Mouse (Mus musculus) heart, embryonic 16.5 days (tissue): Measurements from ENCODE around the gene Dgki. TPM values are rescaled to one million over a fixed set of nuclear protein-coding genes. Genes with fewer than 3 reads are reported as not detected.

Source experiments
- ATAC-seq: fragments of 200-750 bp; cut with Nextera tagmentation; replicated peaks from 2 replicates; pipeline ENCODE4 v1.8.0; 2017; ENCODE audit warnings: moderate number of reproducible peaks; ENCODE audit not compliant: insufficient read depth, low FRiP score; ENCODE audit errors: extremely low read depth
- H3K27ac ChIP-seq: fragments of 300-500 bp; sonication (generic); 2 replicates; pipeline ENCODE4 v1.5.1; 2014; ENCODE audit warnings: mild to moderate bottlenecking, low read length, control low read depth, moderate library complexity
- H3K27me3 ChIP-seq: fragments of 300-500 bp; sonication (generic); 2 replicates; pipeline ENCODE4 v1.6.1; 2014; ENCODE audit warnings: low read length, mixed read lengths; ENCODE audit not compliant: control insufficient read depth, insufficient read depth
- H3K36me3 ChIP-seq: fragments of 300-500 bp; sonication (generic); 2 replicates; pipeline ENCODE4 v1.6.1; 2014; ENCODE audit not compliant: control insufficient read depth, insufficient read depth
- H3K4me1 ChIP-seq: fragments of 300-500 bp; sonication (generic); 2 replicates; pipeline ENCODE4 v1.6.1; 2014; ENCODE audit warnings: low read length, mixed read lengths; ENCODE audit not compliant: control insufficient read depth, insufficient read depth
- H3K4me2 ChIP-seq: fragments of 300-500 bp; sonication (generic); 2 replicates; pipeline ENCODE4 v1.6.1; 2014; ENCODE audit warnings: low read depth, mild to moderate bottlenecking, control low read depth, low read length
- H3K4me3 ChIP-seq: fragments of 300-500 bp; sonication (generic); 2 replicates; pipeline ENCODE4 v1.5.1; 2014; ENCODE audit warnings: mild to moderate bottlenecking, control low read depth, low read length
- H3K9ac ChIP-seq: fragments of 300-500 bp; sonication (generic); 2 replicates; pipeline ENCODE4 v1.6.1; 2014; ENCODE audit warnings: low read length, control low read depth
- H3K9me3 ChIP-seq: fragments of 300-500 bp; sonication (generic); replicated peaks from 2 replicates; pipeline ENCODE4 v1.6.1; 2016; ENCODE audit warnings: low read length; ENCODE audit not compliant: control insufficient read depth
- WGBS: fragments of 180-500 bp; shearing (Covaris S2); extraction: QIAGEN DNeasy Blood & Tissue Kit; methylation state at CpG from one replicate; pipeline ENCODE4 v1.1.7; 2014; 5-methylcytosine and 5-hydroxymethylcytosine counted together
- polyA plus RNA-seq: library from polyadenylated mRNA; unstranded; fragments of >200 nt; fragmentation: Nextera tagmentation; extraction: Ambion mirVana; gene quantifications from 2 replicates; pipeline ENCODE4 v1.2.1, GENCODE M21; 2015

Gene Dgki
- polyA plus RNA-seq, 1 experiment from 2014 or later = 0.47 TPM

- no peak overlapping the region for H3K4me2 ChIP-seq
- no peak overlapping the region for H3K9ac ChIP-seq
- no peaks in the 10 kb centered on the region for H3K9me3 ChIP-seq
- no peaks in the 10 kb centered on the region for H3K4me1 ChIP-seq
- no peak overlapping the region for H3K4me3 ChIP-seq
- ATAC-seq = no peak
- no peaks in the 10 kb centered on the region for H3K36me3 ChIP-seq
- no peak overlapping the region for H3K27ac ChIP-seq
- 83% methylated on average over 2 of the region's 2 CpGs for WGBS
- H3K27me3 ChIP-seq = no peaks in the 10 kb centered on the region
These were observed 271.7 kb downstream of the Dgki start for GRCm38 (mm10) chr6:37028300-37028699.

- H3K9me3 ChIP-seq = no peaks in the 10 kb centered on the region
- 0 out of 2 replicates have a peak, but pooled peaks have one; percentile 18 for ATAC-seq
- no peak overlapping the region for H3K9ac ChIP-seq
- H3K4me2 ChIP-seq = no peak overlapping the region
- WGBS = 71% methylated on average over 8 of the region's 8 CpGs
- H3K4me1 ChIP-seq = no peaks in the 10 kb centered on the region
- H3K27me3 ChIP-seq = no peaks in the 10 kb centered on the region
- H3K36me3 ChIP-seq = no peaks in the 10 kb centered on the region
- peak overlapping the region; percentile 52 for H3K27ac ChIP-seq
- H3K4me3 ChIP-seq = no peak overlapping the region
These were observed 273.4 kb downstream of the Dgki start for GRCm38 (mm10) chr6:37026343-37027243.

GRCm38 (mm10) chr6:37016046-37016445 lies 283.9 kb downstream of the Dgki start:
- peak overlapping the region; percentile 15 for H3K27ac ChIP-seq
- H3K4me1 ChIP-seq = peaks cover 2% of the 10 kb centered on the region; the same call in 1 of the 2 replicates
- H3K4me2 ChIP-seq = no peak overlapping the region
- no peak overlapping the region for H3K4me3 ChIP-seq
- no peaks in the 10 kb centered on the region for H3K9me3 ChIP-seq
- H3K9ac ChIP-seq = no peak overlapping the region
- H3K27me3 ChIP-seq = no peaks in the 10 kb centered on the region
- ATAC-seq = no peak
- no peaks in the 10 kb centered on the region for H3K36me3 ChIP-seq

DNA sequence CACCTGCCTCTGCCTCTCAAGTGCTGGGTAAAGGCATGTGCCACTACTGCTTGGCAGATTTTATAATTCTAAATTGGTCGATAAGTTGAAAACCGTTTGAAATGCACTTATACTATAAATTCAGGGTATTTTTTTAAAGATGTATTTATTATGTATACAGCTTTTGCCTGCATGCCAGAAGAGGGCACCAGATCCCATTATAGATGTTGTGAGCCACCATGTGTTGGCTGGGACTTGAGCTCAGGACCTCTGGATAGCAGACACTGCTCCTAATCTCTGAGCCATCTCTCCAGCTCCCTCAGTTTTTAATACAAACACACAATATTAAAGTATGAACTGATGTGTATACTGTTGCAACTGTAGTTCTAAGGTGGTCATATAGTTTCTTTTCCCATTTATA lies 288.4 kb downstream of the Dgki start:
- Histone ChIP-seq H3K27me3 (no peaks in the 10 kb centered on the region), H3K36me3 (no peaks in the 10 kb centered on the region), H3K4me3 (no peak overlapping the region), H3K4me2 (no peak overlapping the region), H3K9ac (no peak overlapping the region), H3K4me1 (peaks cover 4% of the 10 kb centered on the region), H3K9me3 (no peaks in the 10 kb centered on the region), H3K27ac (no peak overlapping the region)
- ATAC-seq = no peak
- WGBS = 73% methylated on average over 2 of the region's 2 CpGs

GRCm38 (mm10) chr6:37007573-37007972 lies 292.4 kb downstream of the Dgki start:
- no peak overlapping the region for H3K4me3 ChIP-seq
- no peaks in the 10 kb centered on the region for H3K9me3 ChIP-seq
- H3K27me3 ChIP-seq = no peaks in the 10 kb centered on the region
- WGBS = 69% methylated on average over 4 of the region's 4 CpGs
- H3K4me1 ChIP-seq = peaks cover 2% of the 10 kb centered on the region; the same call in 1 of the 2 replicates
- no peak overlapping the region for H3K9ac ChIP-seq
- no peak for ATAC-seq
- no peak overlapping the region for H3K27ac ChIP-seq
- H3K4me2 ChIP-seq = no peak overlapping the region
- no peaks in the 10 kb centered on the region for H3K36me3 ChIP-seq

GRCm38 (mm10) chr6:37004914-37005313 lies 295.1 kb downstream of the Dgki start:
- no peak overlapping the region for H3K27ac ChIP-seq

GRCm38 (mm10) chr6:37003235-37003634 lies 296.7 kb downstream of the Dgki start:
- Histone ChIP-seq H3K27ac (no peak overlapping the region), H3K36me3 (no peaks in the 10 kb centered on the region), H3K27me3 (no peaks in the 10 kb centered on the region), H3K4me2 (no peak overlapping the region), H3K4me1 (no peaks in the 10 kb centered on the region), H3K4me3 (no peak overlapping the region), H3K9ac (no peak overlapping the region), H3K9me3 (no peaks in the 10 kb centered on the region)
- WGBS = 78% methylated on average over 5 of the region's 5 CpGs
- no peak for ATAC-seq

More at GRCm38 (mm10) chr6:37004914-37005313, 295.1 kb downstream of the Dgki start:
- Histone ChIP-seq H3K4me3 (no peak overlapping the region), H3K9me3 (no peaks in the 10 kb centered on the region), H3K4me1 (peaks cover 2% of the 10 kb centered on the region; the same call in 1 of the 2 replicates), H3K36me3 (no peaks in the 10 kb centered on the region), H3K4me2 (no peak overlapping the region), H3K9ac (no peak overlapping the region), H3K27me3 (no peaks in the 10 kb centered on the region)
- WGBS = 73% methylated on average over 3 of the region's 3 CpGs
- ATAC-seq = no peak

DNA sequence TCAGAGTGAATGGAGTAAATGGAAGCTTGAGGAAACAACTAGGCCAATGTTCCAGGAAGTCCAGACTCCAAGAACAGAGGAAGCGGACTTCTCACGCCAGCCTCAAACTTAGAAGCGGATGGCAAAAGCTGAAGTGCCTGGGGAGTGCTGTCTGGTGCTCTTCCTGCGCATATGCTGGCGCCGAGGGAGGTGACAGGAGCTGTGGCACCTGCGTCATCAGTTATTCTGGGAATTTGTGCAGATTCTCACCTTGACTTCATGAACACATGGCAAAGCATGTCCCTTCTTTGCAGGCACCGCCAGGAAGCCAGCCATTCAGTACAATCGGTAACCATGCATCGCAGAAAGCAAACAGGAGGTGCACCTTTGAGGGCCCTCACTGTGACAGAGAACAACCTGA lies 301.0 kb downstream of the Dgki start:
- H3K27me3 ChIP-seq = no peaks in the 10 kb centered on the region
- no peaks in the 10 kb centered on the region for H3K4me1 ChIP-seq
- no peak for ATAC-seq
- H3K36me3 ChIP-seq = no peaks in the 10 kb centered on the region
- H3K27ac ChIP-seq = no peak overlapping the region
- H3K9ac ChIP-seq = no peak overlapping the region
- no peak overlapping the region for H3K4me2 ChIP-seq
- no peak overlapping the region for H3K4me3 ChIP-seq
- H3K9me3 ChIP-seq = no peaks in the 10 kb centered on the region
- 79% methylated on average over 10 of the region's 10 CpGs for WGBS

DNA sequence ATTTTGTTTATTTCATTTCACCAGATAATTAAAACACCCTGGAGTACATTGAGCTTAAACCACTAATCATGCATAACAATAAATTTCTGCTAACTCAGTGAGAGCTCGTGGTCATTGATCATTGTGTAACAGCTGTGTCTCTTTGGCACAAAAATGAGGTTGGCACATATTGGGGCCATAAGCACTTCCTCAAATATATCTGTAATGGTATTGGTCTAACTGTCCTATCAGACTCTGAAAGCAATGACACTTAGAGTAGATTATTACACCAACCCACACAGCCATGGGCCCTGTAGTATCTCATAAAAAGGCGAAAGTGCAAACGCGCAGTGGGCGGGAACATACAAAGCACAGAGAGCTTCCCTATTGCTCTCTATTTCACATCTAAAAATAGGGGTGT lies 305.7 kb downstream of the Dgki start:
- no peak overlapping the region for H3K4me2 ChIP-seq

More for the DNA sequence above, 305.7 kb downstream of the Dgki start:
- no peak for ATAC-seq
- H3K4me3 ChIP-seq = no peak overlapping the region
- no peaks in the 10 kb centered on the region for H3K27me3 ChIP-seq
- H3K27ac ChIP-seq = no peak overlapping the region
- no peaks in the 10 kb centered on the region for H3K9me3 ChIP-seq
- H3K36me3 ChIP-seq = no peaks in the 10 kb centered on the region
- H3K4me1 ChIP-seq = no peaks in the 10 kb centered on the region
- H3K9ac ChIP-seq = no peak overlapping the region
- 90% methylated on average over 5 of the region's 5 CpGs for WGBS
